Mouse (Mus musculus) midbrain, embryonic 16.5 days (tissue): ENCODE measurements around the gene Pdia5. TPM values are rescaled to one million over a fixed set of nuclear protein-coding genes. Genes with fewer than 3 reads are reported as not detected.
A peak's percentile ranks its signal among the peaks of the same experiment; 100 is the strongest.

Source experiments
- ATAC-seq: fragments of 200-750 bp; cut with Nextera tagmentation; 2 replicates; pipeline ENCODE4 v1.8.0; 2017; ENCODE audit warnings: moderate TSS enrichment
- H3K27ac ChIP-seq: fragments of 300-500 bp; sonication (generic); 2 replicates; pipeline ENCODE4 v1.5.1; 2014; ENCODE audit warnings: mild to moderate bottlenecking, low read length, mixed read lengths
- H3K27me3 ChIP-seq: fragments of 300-500 bp; sonication (generic); 2 replicates; pipeline ENCODE4 v1.6.1; 2014; ENCODE audit warnings: low read depth, low read length, mixed read lengths; ENCODE audit not compliant: control insufficient read depth, insufficient read depth
- H3K36me3 ChIP-seq: fragments of 300-500 bp; sonication (generic); 2 replicates; pipeline ENCODE4 v1.6.1; 2014; ENCODE audit warnings: mild to moderate bottlenecking, low read length, moderate library complexity, mixed read lengths; ENCODE audit not compliant: control insufficient read depth, insufficient read depth
- H3K4me1 ChIP-seq: fragments of 300-500 bp; sonication (generic); 2 replicates; pipeline ENCODE4 v1.6.1; 2014; ENCODE audit warnings: mild to moderate bottlenecking, low read length, mixed read lengths; ENCODE audit not compliant: control insufficient read depth, insufficient read depth
- H3K4me2 ChIP-seq: fragments of 300-500 bp; sonication (generic); 2 replicates; pipeline ENCODE4 v1.6.1; 2014; ENCODE audit warnings: mild to moderate bottlenecking, low read length, mixed read lengths
- H3K4me3 ChIP-seq: fragments of 300-500 bp; sonication (generic); 2 replicates; pipeline ENCODE4 v1.5.1; 2014; ENCODE audit warnings: low read depth, mild to moderate bottlenecking, low read length, moderate library complexity, mixed read lengths
- H3K9ac ChIP-seq: fragments of 300-500 bp; sonication (generic); 2 replicates; pipeline ENCODE4 v1.6.1; 2014; ENCODE audit warnings: low read depth, low read length, mixed read lengths
- H3K9me3 ChIP-seq: fragments of 300-500 bp; sonication (generic); replicated peaks from 2 replicates; pipeline ENCODE4 v1.6.1; 2014; ENCODE audit warnings: mild to moderate bottlenecking, low read length, mixed read lengths; ENCODE audit not compliant: control insufficient read depth, poor library complexity, severe bottlenecking
- WGBS: fragments of 180-500 bp; shearing (Covaris S2); extraction: QIAGEN DNeasy Blood & Tissue Kit; methylation state at CpG from one replicate; pipeline ENCODE4 v1.1.7; 2014; 5-methylcytosine and 5-hydroxymethylcytosine counted together
- polyA plus RNA-seq: library from polyadenylated mRNA; unstranded; fragments of >200 nt; fragmentation: Nextera tagmentation; extraction: Ambion mirVana; gene quantifications from 2 replicates; pipeline ENCODE4 v1.2.1, GENCODE M21; 2015

The Pdia5 gene
- polyA plus RNA-seq, 1 experiment from 2014 or later: 12.0 TPM

DNA sequence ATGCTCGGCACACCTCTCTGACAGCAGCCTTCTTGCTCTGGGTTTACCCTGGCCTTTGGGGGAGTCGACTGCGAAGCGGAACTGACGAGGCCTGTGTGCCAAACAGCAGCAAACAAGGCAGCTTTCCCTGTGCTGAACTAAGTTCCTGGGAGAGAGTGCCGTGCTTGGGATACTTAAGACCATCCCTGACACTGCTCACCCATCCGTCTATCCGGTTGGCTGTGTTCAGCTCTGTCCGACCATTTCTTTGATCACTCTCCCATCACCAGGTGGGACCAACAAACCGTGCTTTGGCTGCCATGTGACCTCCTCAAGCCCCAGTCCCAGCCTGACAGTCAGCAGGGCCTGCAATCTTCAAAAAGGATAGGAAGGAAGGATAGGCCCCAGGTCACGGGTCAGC is 32.4 kb downstream of the Pdia5 start:
- ATAC-seq: no peak
- Histone ChIP-seq H3K4me2 (no peak overlapping the region), H3K4me3 (no peak overlapping the region), H3K27ac (no peak overlapping the region), H3K9ac (no peak overlapping the region), H3K36me3 (no peaks in the 10 kb centered on the region), H3K27me3 (no peaks in the 10 kb centered on the region), H3K9me3 (no peaks in the 10 kb centered on the region), H3K4me1 (no peaks in the 10 kb centered on the region)
- 67% methylated on average over 11 of the region's 11 CpGs for WGBS

GRCm38 (mm10) chr16:35457488-35457887 is 33.2 kb downstream of the Pdia5 start:
- H3K36me3 ChIP-seq: no peaks in the 10 kb centered on the region
- no peak overlapping the region for H3K4me3 ChIP-seq
- no peak overlapping the region for H3K9ac ChIP-seq
- no peaks in the 10 kb centered on the region for H3K27me3 ChIP-seq
- H3K4me2 ChIP-seq: no peak overlapping the region
- no peak overlapping the region for H3K27ac ChIP-seq
- WGBS: 78% methylated on average over 8 of the region's 8 CpGs
- H3K9me3 ChIP-seq: no peaks in the 10 kb centered on the region
- ATAC-seq: no peak
- H3K4me1 ChIP-seq: no peaks in the 10 kb centered on the region

DNA sequence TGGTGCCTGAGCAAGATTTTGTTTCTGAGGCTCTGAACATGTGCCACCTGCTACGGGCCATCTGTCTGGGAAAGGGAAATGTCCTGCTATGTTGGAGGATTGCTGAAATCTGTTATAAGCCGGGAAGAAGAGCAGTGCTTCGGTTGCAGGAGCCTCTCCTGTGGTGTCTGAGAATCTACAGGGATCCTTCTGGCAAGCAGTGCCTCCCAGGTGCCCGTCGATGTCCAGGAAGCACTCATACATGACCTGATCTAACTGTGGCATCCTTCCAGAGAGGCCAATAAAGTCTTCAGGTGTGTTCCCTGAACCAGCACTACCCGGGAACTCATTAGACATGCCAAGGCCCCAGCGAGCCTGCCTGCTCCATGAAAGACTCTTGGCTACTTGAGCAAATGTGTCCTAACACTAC is 33.7 kb downstream of the Pdia5 start:
- Histone ChIP-seq H3K9me3 (no peaks in the 10 kb centered on the region), H3K27me3 (no peaks in the 10 kb centered on the region), H3K36me3 (no peaks in the 10 kb centered on the region), H3K9ac (no peak overlapping the region), H3K4me2 (no peak overlapping the region), H3K4me1 (no peaks in the 10 kb centered on the region), H3K4me3 (no peak overlapping the region), H3K27ac (no peak overlapping the region)
- WGBS: 93% methylated on average over 7 of the region's 7 CpGs
- ATAC-seq: no peak

GRCm38 (mm10) chr16:35456305-35456704 is 34.4 kb downstream of the Pdia5 start:
- Histone ChIP-seq H3K4me3 (no peak overlapping the region), H3K4me2 (no peak overlapping the region), H3K4me1 (no peaks in the 10 kb centered on the region), H3K27ac (no peak overlapping the region), H3K27me3 (no peaks in the 10 kb centered on the region), H3K9ac (no peak overlapping the region), H3K36me3 (no peaks in the 10 kb centered on the region), H3K9me3 (no peaks in the 10 kb centered on the region)
- WGBS: 93% methylated on average over 9 of the region's 9 CpGs
- no peak for ATAC-seq

DNA sequence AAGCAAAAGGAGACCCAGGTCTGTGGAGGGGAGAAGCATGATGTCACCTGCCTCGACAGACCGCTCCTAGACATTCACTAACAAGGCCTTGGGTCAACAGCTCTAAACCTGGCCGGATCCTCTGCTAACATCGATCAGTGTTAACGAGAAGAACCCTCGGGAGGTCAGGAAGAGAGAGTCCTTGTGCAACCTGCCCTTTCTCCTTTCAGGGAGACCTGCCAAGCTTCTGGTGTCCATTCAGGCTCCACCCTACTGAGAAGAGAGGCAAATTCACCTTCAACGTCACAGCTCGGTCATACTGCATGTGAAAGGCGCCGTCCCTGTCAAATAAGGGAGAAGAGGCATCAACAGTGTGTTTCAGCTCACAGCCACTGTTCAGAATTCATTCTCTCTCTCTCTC is 34.9 kb downstream of the Pdia5 start:
- no peaks in the 10 kb centered on the region for H3K36me3 ChIP-seq
- no peak overlapping the region for H3K9ac ChIP-seq
- H3K4me1 ChIP-seq: no peaks in the 10 kb centered on the region
- H3K27me3 ChIP-seq: no peaks in the 10 kb centered on the region
- H3K27ac ChIP-seq: no peak overlapping the region
- H3K9me3 ChIP-seq: no peaks in the 10 kb centered on the region
- no peak overlapping the region for H3K4me2 ChIP-seq
- H3K4me3 ChIP-seq: no peak overlapping the region
- no peak for ATAC-seq
- WGBS: 86% methylated on average over 10 of the region's 10 CpGs

DNA sequence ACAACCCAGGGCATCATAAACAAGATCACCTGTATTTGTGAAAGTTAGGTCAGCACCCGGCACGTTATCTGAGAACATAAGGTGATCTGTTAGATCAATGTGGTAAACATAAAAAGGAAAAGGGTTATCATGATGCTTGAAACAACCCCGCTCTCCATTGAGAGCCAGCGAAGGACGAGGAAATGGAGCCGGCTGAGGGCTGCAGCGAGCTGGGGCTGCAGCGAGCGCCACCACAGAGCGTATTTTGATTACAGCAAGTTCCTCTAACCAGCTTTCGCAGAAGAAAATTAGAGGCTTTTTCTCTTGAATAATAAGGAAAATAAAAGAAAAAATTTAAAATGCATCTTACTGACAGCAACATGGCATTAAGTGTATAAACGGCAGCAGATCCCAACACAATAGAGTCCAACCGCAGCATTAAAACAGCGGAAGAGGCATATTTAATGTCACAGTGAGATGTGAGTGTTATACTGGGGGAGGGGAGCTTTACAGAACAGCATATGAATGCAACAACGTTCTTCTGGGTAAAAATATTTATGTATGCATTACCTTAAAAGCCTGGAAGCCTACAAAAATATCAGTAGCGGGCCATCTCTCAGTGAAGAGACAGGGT is 40.5 kb downstream of the Pdia5 start:
- no peak overlapping the region for H3K4me3 ChIP-seq
- no peak overlapping the region for H3K4me2 ChIP-seq
- ATAC-seq: peak; percentile 36; the same call in 1 of the 2 replicates
- H3K4me1 ChIP-seq: no peaks in the 10 kb centered on the region
- 71% methylated on average over 16 of the region's 16 CpGs for WGBS
- H3K9ac ChIP-seq: no peak overlapping the region
- no peaks in the 10 kb centered on the region for H3K27me3 ChIP-seq
- H3K36me3 ChIP-seq: no peaks in the 10 kb centered on the region
- no peaks in the 10 kb centered on the region for H3K9me3 ChIP-seq
- H3K27ac ChIP-seq: no peak overlapping the region

GRCm38 (mm10) chr16:35442026-35442415 is 48.7 kb downstream of the Pdia5 start:
- Histone ChIP-seq H3K4me3 (no peak overlapping the region), H3K9ac (no peak overlapping the region)
- WGBS: 96% methylated on average over 4 of the region's 4 CpGs

DNA sequence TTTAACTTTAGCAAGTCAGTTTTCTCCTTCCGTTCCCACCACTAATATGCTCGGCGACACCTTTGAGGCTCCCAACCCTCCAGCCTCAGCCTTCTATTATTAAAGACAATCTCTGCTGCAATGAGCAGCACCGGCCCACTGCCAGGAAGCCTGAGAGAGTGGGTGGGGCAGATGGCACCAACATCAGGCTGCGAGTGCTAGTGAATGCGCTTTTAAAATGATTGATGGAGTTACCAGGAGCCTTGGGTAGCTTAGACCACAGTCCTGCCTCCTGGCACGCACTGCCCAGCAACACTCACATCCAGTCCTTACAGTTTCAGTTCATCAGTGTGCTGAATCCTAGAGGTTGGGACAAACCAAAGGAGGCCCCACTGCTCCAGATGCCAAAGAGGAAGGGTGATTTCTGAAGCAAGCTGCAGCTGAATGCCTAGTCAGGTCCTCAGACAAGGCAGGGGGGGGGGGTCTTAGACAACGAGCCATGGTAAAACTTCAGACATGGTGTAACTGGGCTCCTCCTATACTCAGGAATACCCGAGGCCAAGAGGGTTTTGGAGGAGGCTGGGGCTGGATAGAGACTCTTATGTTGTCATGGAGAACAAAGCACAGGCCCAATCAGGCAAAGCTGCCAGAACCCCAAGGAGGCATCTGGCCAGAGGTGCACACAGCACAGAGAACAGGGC is 49.2 kb downstream of the Pdia5 start:
- 82% methylated on average over 9 of the region's 9 CpGs for WGBS
- Histone ChIP-seq H3K9ac (no peak overlapping the region), H3K27me3 (no peaks in the 10 kb centered on the region), H3K4me3 (no peak overlapping the region), H3K4me2 (no peak overlapping the region), H3K4me1 (no peaks in the 10 kb centered on the region), H3K27ac (no peak overlapping the region), H3K36me3 (no peaks in the 10 kb centered on the region), H3K9me3 (no peaks in the 10 kb centered on the region)
- ATAC-seq: no peak

More at GRCm38 (mm10) chr16:35442026-35442415, 48.7 kb downstream of the Pdia5 start:
- no peaks in the 10 kb centered on the region for H3K4me1 ChIP-seq
- ATAC-seq: no peak
- H3K36me3 ChIP-seq: no peaks in the 10 kb centered on the region
- H3K4me2 ChIP-seq: no peak overlapping the region
- H3K9me3 ChIP-seq: no peaks in the 10 kb centered on the region
- no peaks in the 10 kb centered on the region for H3K27me3 ChIP-seq
- H3K27ac ChIP-seq: no peak overlapping the region

- H3K27ac ChIP-seq: no peak overlapping the region
- no peaks in the 10 kb centered on the region for H3K4me1 ChIP-seq
- H3K4me2 ChIP-seq: no peak overlapping the region
- no peaks in the 10 kb centered on the region for H3K27me3 ChIP-seq
- H3K9me3 ChIP-seq: no peaks in the 10 kb centered on the region
- H3K9ac ChIP-seq: no peak overlapping the region
- H3K36me3 ChIP-seq: no peaks in the 10 kb centered on the region
- 91% methylated on average over 1 of the region's 1 CpGs for WGBS
- ATAC-seq: no peak
- H3K4me3 ChIP-seq: no peak overlapping the region
These were observed 51.6 kb downstream of the Pdia5 start for GRCm38 (mm10) chr16:35439046-35439445.
